Mouse (Mus musculus) forebrain, embryonic 10.5 days (tissue): ENCODE results near the gene Olfr523. TPM values are rescaled to one million over a fixed set of nuclear protein-coding genes. Genes with fewer than 3 reads are reported as not detected.

Experiments used
- DNase-seq: peaks from one replicate; pipeline ENCODE4 v3.0.0-alpha.2; 2017; ENCODE audit warnings: low spot score; ENCODE audit errors: extremely low spot score
- H3K27ac ChIP-seq: fragments of 300-500 bp; sonication (generic); 2 replicates; pipeline ENCODE4 v1.5.1; 2016; ENCODE audit warnings: mild to moderate bottlenecking
- H3K27me3 ChIP-seq: fragments of 300-500 bp; sonication (generic); 2 replicates; pipeline ENCODE4 v1.6.1; 2016; ENCODE audit warnings: mild to moderate bottlenecking; ENCODE audit not compliant: poor library complexity, severe bottlenecking
- H3K36me3 ChIP-seq: fragments of 300-500 bp; sonication (generic); replicated peaks from 2 replicates; pipeline ENCODE4 v1.6.1; 2016; ENCODE audit warnings: mild to moderate bottlenecking, moderate library complexity
- H3K4me1 ChIP-seq: fragments of 300-500 bp; sonication (generic); 2 replicates; pipeline ENCODE4 v1.6.1; 2016
- H3K4me3 ChIP-seq: fragments of 300-500 bp; sonication (generic); 2 replicates; pipeline ENCODE4 v1.5.1; 2016; ENCODE audit warnings: mild to moderate bottlenecking, moderate library complexity
- H3K9me3 ChIP-seq: fragments of 300-500 bp; sonication (generic); 2 replicates; pipeline ENCODE4 v1.6.1; 2016; ENCODE audit warnings: mild to moderate bottlenecking, moderate library complexity
- WGBS: fragments of 180-500 bp; shearing (Covaris S2); methylation state at CpG from one replicate; pipeline ENCODE4 v1.1.7; 2016; 5-methylcytosine and 5-hydroxymethylcytosine counted together
- polyA plus RNA-seq: library from polyadenylated mRNA; unstranded; fragments of >200 nt; fragmentation: Nextera tagmentation; extraction: Ambion mirVana; gene quantifications from 2 replicates; pipeline ENCODE4 v1.2.1, GENCODE M21; 2016

Gene Olfr523
- polyA plus RNA-seq, 1 experiment from 2014 or later: not detected

GRCm38 (mm10) chr7:140144550-140144949 is 28.5 kb upstream of the Olfr523 start:
- no peak overlapping the region for H3K4me3 ChIP-seq
- no peak overlapping the region for H3K27ac ChIP-seq
- H3K27me3 ChIP-seq: no peaks in the 10 kb centered on the region
- H3K4me1 ChIP-seq: no peaks in the 10 kb centered on the region
- peaks cover 9% of the 10 kb centered on the region for H3K36me3 ChIP-seq
- 88% methylated on average over 4 of the region's 4 CpGs for WGBS
- DNase-seq: no peak
- H3K9me3 ChIP-seq: no peaks in the 10 kb centered on the region

- WGBS: 13% methylated on average over 28 of the region's 28 CpGs
- Histone ChIP-seq H3K4me3 (peak overlapping the region; percentile 40), H3K36me3 (0 out of 2 replicates have a peak, but pooled peaks cover 2% of the 10 kb centered on the region), H3K27ac (peak overlapping the region; percentile 58; the same call in 1 of the 2 replicates), H3K27me3 (peaks cover 65% of the 10 kb centered on the region), H3K4me1 (peaks cover 24% of the 10 kb centered on the region), H3K9me3 (no peaks in the 10 kb centered on the region)
- DNase-seq: peak; percentile 27
Measured at GRCm38 (mm10) chr7:140153383-140153782, 19.6 kb upstream of the Olfr523 start.

- no peak for DNase-seq
- peaks cover 70% of the 10 kb centered on the region for H3K27me3 ChIP-seq
- H3K27ac ChIP-seq: no peak overlapping the region
- peaks cover 24% of the 10 kb centered on the region for H3K4me1 ChIP-seq
- H3K9me3 ChIP-seq: no peaks in the 10 kb centered on the region
- peak overlapping the region; percentile 49 for H3K4me3 ChIP-seq
- WGBS: 18% methylated on average over 4 of the region's 4 CpGs
- H3K36me3 ChIP-seq: 0 out of 2 replicates have a peak, but pooled peaks cover 2% of the 10 kb centered on the region
Measured at GRCm38 (mm10) chr7:140153829-140154217, 19.2 kb upstream of the Olfr523 start.

- no peak within 1 kb of the TSS for H3K27ac ChIP-seq
- no peaks in the 10 kb centered on the region for H3K9me3 ChIP-seq
- H3K4me3 ChIP-seq: peak within 1 kb of the TSS; percentile 49
- DNase-seq: peak; percentile 25
- 2% methylated on average over 28 of the region's 28 CpGs for WGBS
- H3K36me3 ChIP-seq: 0 out of 2 replicates have a peak, but pooled peaks cover 2% of the 10 kb centered on the region
- H3K27me3 ChIP-seq: peaks cover 70% of the 10 kb centered on the region
- peaks cover 24% of the 10 kb centered on the region for H3K4me1 ChIP-seq
Measured at GRCm38 (mm10) chr7:140154218-140154927, 18.6 kb upstream of the Olfr523 start, which contains the start of gene Sprn. Gene Sprn (minus strand): TSS chr7:140154877.

GRCm38 (mm10) chr7:140160363-140160762 is 12.7 kb upstream of the Olfr523 start:
- Histone ChIP-seq H3K27me3 (peaks cover 25% of the 10 kb centered on the region), H3K4me3 (no peak overlapping the region), H3K27ac (no peak overlapping the region), H3K36me3 (no peaks in the 10 kb centered on the region), H3K4me1 (no peaks in the 10 kb centered on the region), H3K9me3 (no peaks in the 10 kb centered on the region)
- no peak for DNase-seq
- 78% methylated on average over 3 of the region's 3 CpGs for WGBS

- no peak for DNase-seq
- Histone ChIP-seq H3K27ac (no peak within 1 kb of the TSS), H3K4me3 (no peak within 1 kb of the TSS), H3K4me1 (no peaks in the 10 kb centered on the region), H3K9me3 (no peaks in the 10 kb centered on the region), H3K36me3 (no peaks in the 10 kb centered on the region), H3K27me3 (no peaks in the 10 kb centered on the region)
- 80% methylated on average over 7 of the region's 7 CpGs for WGBS
Measured at GRCm38 (mm10) chr7:140164664-140165063, 8.4 kb upstream of the Olfr523 start, which contains the start of gene Olfr522. Gene Olfr522 (minus strand): TSS chr7:140164764.

- no peaks in the 10 kb centered on the region for H3K27me3 ChIP-seq
- no peak overlapping the region for H3K4me3 ChIP-seq
- H3K27ac ChIP-seq: no peak overlapping the region
- H3K36me3 ChIP-seq: no peaks in the 10 kb centered on the region
- H3K9me3 ChIP-seq: no peaks in the 10 kb centered on the region; the same call in 1 of the 2 replicates
- H3K4me1 ChIP-seq: no peaks in the 10 kb centered on the region
- no peak for DNase-seq
- WGBS: 76% methylated on average over 1 of the region's 1 CpGs
Measured at GRCm38 (mm10) chr7:140167950-140168349, 5.1 kb upstream of the Olfr523 start.

GRCm38 (mm10) chr7:140169386-140169785 is 3.6 kb upstream of the Olfr523 start:
- WGBS: 85% methylated on average over 4 of the region's 4 CpGs
- Histone ChIP-seq H3K27me3 (no peaks in the 10 kb centered on the region), H3K36me3 (no peaks in the 10 kb centered on the region), H3K4me1 (no peaks in the 10 kb centered on the region), H3K9me3 (no peaks in the 10 kb centered on the region; the same call in 1 of the 2 replicates), H3K27ac (no peak overlapping the region), H3K4me3 (no peak overlapping the region)
- DNase-seq: no peak

GRCm38 (mm10) chr7:140170863-140171262 is 2.2 kb upstream of the Olfr523 start:
- no peaks in the 10 kb centered on the region for H3K36me3 ChIP-seq
- no peak for DNase-seq
- no peaks in the 10 kb centered on the region for H3K4me1 ChIP-seq
- no peak overlapping the region for H3K4me3 ChIP-seq
- H3K9me3 ChIP-seq: no peaks in the 10 kb centered on the region; the same call in 1 of the 2 replicates
- no peaks in the 10 kb centered on the region for H3K27me3 ChIP-seq
- no peak overlapping the region for H3K27ac ChIP-seq
- 91% methylated on average over 3 of the region's 3 CpGs for WGBS

GRCm38 (mm10) chr7:140179176-140179575 is 6.2 kb downstream of the Olfr523 start:
- H3K4me1 ChIP-seq: no peaks in the 10 kb centered on the region
- H3K9me3 ChIP-seq: no peaks in the 10 kb centered on the region
- DNase-seq: no peak
- no peak overlapping the region for H3K27ac ChIP-seq
- H3K36me3 ChIP-seq: no peaks in the 10 kb centered on the region
- 94% methylated on average over 2 of the region's 2 CpGs for WGBS
- no peaks in the 10 kb centered on the region for H3K27me3 ChIP-seq
- no peak overlapping the region for H3K4me3 ChIP-seq

- 86% methylated on average over 2 of the region's 2 CpGs for WGBS
- DNase-seq: no peak
- no peaks in the 10 kb centered on the region for H3K9me3 ChIP-seq
- H3K4me1 ChIP-seq: no peaks in the 10 kb centered on the region
- H3K27me3 ChIP-seq: no peaks in the 10 kb centered on the region
- no peak overlapping the region for H3K27ac ChIP-seq
- no peak overlapping the region for H3K4me3 ChIP-seq
- H3K36me3 ChIP-seq: no peaks in the 10 kb centered on the region
Measured at GRCm38 (mm10) chr7:140180692-140181091, 7.7 kb downstream of the Olfr523 start.

GRCm38 (mm10) chr7:140184206-140184605 is 11.2 kb downstream of the Olfr523 start:
- 89% methylated on average over 4 of the region's 4 CpGs for WGBS
- Histone ChIP-seq H3K9me3 (no peaks in the 10 kb centered on the region), H3K36me3 (no peaks in the 10 kb centered on the region), H3K4me3 (no peak overlapping the region), H3K27ac (no peak overlapping the region), H3K27me3 (no peaks in the 10 kb centered on the region), H3K4me1 (no peaks in the 10 kb centered on the region)
- no peak for DNase-seq
